In the genomic region with DNA sequence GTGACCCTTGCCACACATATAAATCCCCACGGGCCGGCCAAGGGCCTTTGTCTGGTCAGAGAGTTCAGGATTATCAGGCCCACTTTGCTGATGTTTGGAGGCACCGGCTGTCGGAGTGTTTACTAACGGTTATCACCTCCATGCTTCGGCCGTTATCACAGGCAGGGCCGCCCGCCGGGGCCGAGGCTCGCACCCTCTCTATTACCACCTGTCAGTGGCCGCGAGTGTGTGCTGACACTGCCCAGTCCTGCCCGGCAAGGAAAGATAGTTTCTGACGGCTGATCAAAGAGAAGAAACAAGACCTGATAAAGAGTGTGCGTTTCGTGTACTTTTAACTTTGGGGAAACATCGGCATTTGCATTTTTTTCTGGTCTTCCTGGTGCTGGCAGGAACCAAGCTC, we compare ENCODE assay signal across 17 mouse cellular contexts. TPM values are rescaled to one million over a fixed set of nuclear protein-coding genes. Genes with fewer than 3 reads are reported as not detected.
A peak's percentile ranks its signal among the peaks of the same experiment; 100 is the strongest.
DNase-seq lines count a peak whose midpoint lies in the region; ATAC-seq and TF ChIP-seq lines count a peak whose summit lies in the region.
"Had no signal": no experiment of that assay in that cellular context is flagged by ENCODE, and none has a peak within 500 bp of the region (broad histone marks: within the 10 kb centered on the region; RNA-seq: fewer than 3 reads in every experiment).

No protein-coding gene starts in this region.

- H3K79me2 ChIP-seq in heart, adult 2 months (replicated peaks; ENCODE audit: control insufficient read depth, insufficient read depth, low read length), result no peaks in the 10 kb centered on the region

- DNase-seq in lung, embryonic 14.5 days, result peak; percentile 78
- no peak for DNase-seq in lung, postnatal 25 days (ENCODE audit: low spot score)
- DNase-seq in heart, adult 2 months, result peak; percentile 50 to 68
- peak; percentile 84 for DNase-seq in heart, postnatal 4 days
- peak; percentile 36 to 44 (median 43) for DNase-seq in liver, embryonic 14.5 days (ENCODE audit: low read depth in 3 of 3, low spot score in 3 of 3)
- no peak for DNase-seq in hindbrain, embryonic 14.5 days (ENCODE audit: low spot score)
- DNase-seq in yolk sac, embryonic 10.5 days (ENCODE audit: low spot score), result no peak
- DNase-seq: adrenal gland, adult 2 months; cerebellum, adult 11-12 months; lung, postnatal 14 days; right cerebral cortex, postnatal 4 days had no signal

- no peaks in the 10 kb centered on the region for H3K9me3 ChIP-seq in lung, embryonic 14.5 days (ENCODE audit: low read depth, low read length)
- H3K9me3 ChIP-seq in liver, embryonic 14.5 days (ENCODE audit: control insufficient read depth, low read length), result no peaks in the 10 kb centered on the region
- H3K9me3 ChIP-seq in hindbrain, embryonic 14.5 days (ENCODE audit: control insufficient read depth, low read length), result no peaks in the 10 kb centered on the region
- H3K9me3 ChIP-seq: embryonic facial prominence, embryonic 15.5 days; hindbrain, embryonic 10.5 days; neural tube, embryonic 15.5 days had no signal

- ATAC-seq in lung, embryonic 14.5 days (ENCODE audit: insufficient read depth), result peak; percentile 81
- ATAC-seq in liver, embryonic 14.5 days (ENCODE audit: insufficient read depth), result peak; percentile 68
- ATAC-seq in CD4-positive, CD25-positive, alpha-beta regulatory T cell, adult 4 months, result no peak
- ATAC-seq in hindbrain, embryonic 14.5 days (ENCODE audit: low FRiP score), result no peak

- intact Hi-C loops in heart, adult 2 months (cut with DNase I), result no loop called here

- H3K4me3 ChIP-seq in lung, embryonic 14.5 days (ENCODE audit: low read depth, low read length), result no peak overlapping the region
- no peak overlapping the region for H3K4me3 ChIP-seq in heart, adult 2 months
- peak overlapping the region; percentile 5 to 24; a peak in 3 of 4 replicates for H3K4me3 ChIP-seq in liver, embryonic 14.5 days (ENCODE audit: insufficient read depth in 1 of 2, low read depth in 2 of 2, low read length in 2 of 2)
- H3K4me3 ChIP-seq in hindbrain, embryonic 14.5 days (replicated peaks; ENCODE audit: low read length), result no peak overlapping the region
- H3K4me3 ChIP-seq: embryonic facial prominence, embryonic 15.5 days; hindbrain, embryonic 10.5 days; neural tube, embryonic 15.5 days had no signal

- no peak for TF ChIP-seq POLR2A in heart, adult 2 months (IDR thresholded peaks at IDR 0.05; ENCODE audit: insufficient read depth, low read depth, low read length)

- no peaks in the 10 kb centered on the region for H3K27me3 ChIP-seq in lung, embryonic 14.5 days (ENCODE audit: insufficient read depth, low read length)
- no peaks in the 10 kb centered on the region for H3K27me3 ChIP-seq in heart, adult 2 months (ENCODE audit: control insufficient read depth, insufficient read depth, low read length)
- no peaks in the 10 kb centered on the region for H3K27me3 ChIP-seq in liver, embryonic 14.5 days (ENCODE audit: control insufficient read depth, insufficient read depth, low read length)
- H3K27me3 ChIP-seq in hindbrain, embryonic 14.5 days (ENCODE audit: control insufficient read depth, insufficient read depth, low read length), result no peaks in the 10 kb centered on the region
- H3K27me3 ChIP-seq: embryonic facial prominence, embryonic 15.5 days; neural tube, embryonic 15.5 days had no signal

- TF ChIP-seq EP300 in heart, adult 2 months (IDR thresholded peaks at IDR 0.05; ENCODE audit: insufficient read depth, low read depth, low read length), result peak; percentile 74; the same call in 1 of the 2 replicates
- no peak; the same call in none of the 2 replicates for TF ChIP-seq EP300 in liver, embryonic 14.5 days (IDR thresholded peaks at IDR 0.05; ENCODE audit: low read depth)

- H3K9ac ChIP-seq in lung, embryonic 14.5 days, result no peak overlapping the region
- no peak overlapping the region for H3K9ac ChIP-seq in heart, adult 2 months (ENCODE audit: low read depth, low read length)
- H3K9ac ChIP-seq in liver, embryonic 14.5 days (replicated peaks), result peak overlapping the region; percentile 38
- no peak overlapping the region for H3K9ac ChIP-seq in hindbrain, embryonic 14.5 days
- H3K9ac ChIP-seq: embryonic facial prominence, embryonic 15.5 days; neural tube, embryonic 15.5 days had no signal

- no peak for TF ChIP-seq CTCF in lung, embryonic 14.5 days (IDR thresholded peaks at IDR 0.05; ENCODE audit: low read depth)
- TF ChIP-seq CTCF in heart, adult 2 months (IDR thresholded peaks at IDR 0.05), result no peak
- TF ChIP-seq CTCF in liver, embryonic 14.5 days (IDR thresholded peaks at IDR 0.05; ENCODE audit: low read depth), result no peak

- no peak overlapping the region; the same call in 1 of the 2 replicates for H3K4me2 ChIP-seq in lung, embryonic 14.5 days
- H3K4me2 ChIP-seq in liver, embryonic 14.5 days (ENCODE audit: low read depth), result peak overlapping the region; percentile 60
- no peak overlapping the region for H3K4me2 ChIP-seq in hindbrain, embryonic 14.5 days (replicated peaks)
- H3K4me2 ChIP-seq: embryonic facial prominence, embryonic 15.5 days; neural tube, embryonic 15.5 days had no signal

- 10% methylated on average over 19 of the region's 19 CpGs for WGBS in lung, embryonic 14.5 days
- 34% methylated on average over 19 of the region's 19 CpGs for WGBS in heart, adult 2 months
- WGBS in liver, embryonic 14.5 days (ENCODE audit: insufficient replicate concordance), result 6% methylated on average over 19 of the region's 19 CpGs
- 76% methylated on average over 19 of the region's 19 CpGs for WGBS in hindbrain, embryonic 14.5 days

- H3K36me3 ChIP-seq in lung, embryonic 14.5 days (ENCODE audit: insufficient read depth), result peaks cover 11% of the 10 kb centered on the region; the same call in 1 of the 2 replicates
- H3K36me3 ChIP-seq in heart, adult 2 months (ENCODE audit: control insufficient read depth, insufficient read depth, low read length), result no peaks in the 10 kb centered on the region
- peaks cover 2% of the 10 kb centered on the region; the same call in 1 of the 2 replicates for H3K36me3 ChIP-seq in liver, embryonic 14.5 days (replicated peaks; ENCODE audit: control insufficient read depth, insufficient read depth, low read depth)
- no peaks in the 10 kb centered on the region for H3K36me3 ChIP-seq in hindbrain, embryonic 14.5 days (replicated peaks; ENCODE audit: control insufficient read depth, insufficient read depth)
- H3K36me3 ChIP-seq: embryonic facial prominence, embryonic 15.5 days; hindbrain, embryonic 10.5 days; neural tube, embryonic 15.5 days had no signal

- peak overlapping the region; percentile 32 for H3K27ac ChIP-seq in lung, embryonic 14.5 days (ENCODE audit: low read depth)
- no peak overlapping the region for H3K27ac ChIP-seq in heart, adult 2 months
- H3K27ac ChIP-seq in liver, embryonic 14.5 days, result peak overlapping the region; percentile 77
- H3K27ac ChIP-seq in hindbrain, embryonic 14.5 days, result no peak overlapping the region
- H3K27ac ChIP-seq: embryonic facial prominence, embryonic 15.5 days; hindbrain, embryonic 10.5 days; neural tube, embryonic 15.5 days had no signal

- peaks cover 16% of the 10 kb centered on the region for H3K4me1 ChIP-seq in lung, embryonic 14.5 days (ENCODE audit: insufficient read depth)
- H3K4me1 ChIP-seq in heart, adult 2 months (ENCODE audit: control insufficient read depth, insufficient read depth, low read length), result peaks cover 1% of the 10 kb centered on the region; the same call in 1 of the 2 replicates
- H3K4me1 ChIP-seq in liver, embryonic 14.5 days (replicated peaks; ENCODE audit: control insufficient read depth in 2 of 2, insufficient read depth in 2 of 2, low read length in 1 of 2), result peaks cover 52 to 59% of the 10 kb centered on the region in 2 experiments
- H3K4me1 ChIP-seq in hindbrain, embryonic 14.5 days (replicated peaks; ENCODE audit: control insufficient read depth, insufficient read depth, low read length), result no peaks in the 10 kb centered on the region
- H3K4me1 ChIP-seq: embryonic facial prominence, embryonic 15.5 days; neural tube, embryonic 15.5 days had no signal

RNA-seq across cellular contexts. Expression of gene Tbx2, which starts 32.5 kb away (rescaled TPM):
- polyA plus RNA-seq in lung, embryonic 14.5 days (2014; fragmentation: Nextera tagmentation; extraction: Ambion mirVana), result 61.4 and 67.5 TPM in 2 replicates
- total RNA-seq in heart, adult 2 months (2021), result 1 to 10 TPM; 5.5 to 5.7 TPM
- polyA plus RNA-seq in heart, adult 2 months (2012; rRNA removed), result 6.9 and 7.5 TPM in 2 replicates
- 10 to 100 TPM; 11.3 to 11.5 TPM for total RNA-seq in heart, postnatal 4 days (2021)
- polyA plus RNA-seq in liver, embryonic 14.5 days (2012; rRNA removed), result 0.97 and 1.3 TPM in 2 replicates
- 0.15 and 0.29 TPM in 2 replicates for polyA plus RNA-seq in liver, embryonic 14.5 days (2014; fragmentation: Nextera tagmentation; extraction: Ambion mirVana)
- not detected for polyA plus RNA-seq in CD4-positive, CD25-positive, alpha-beta regulatory T cell, adult 4 months (2017; shearing (Covaris generic))
- 2.3 and 2.8 TPM in 2 replicates for polyA plus RNA-seq in hindbrain, embryonic 14.5 days (2014; fragmentation: Nextera tagmentation; extraction: Ambion mirVana)

RNA-seq across cellular contexts. Expression of gene Gm11444, which starts 50.3 kb away (rescaled TPM):
- not detected in 2 replicates for polyA plus RNA-seq in lung, embryonic 14.5 days (2014; fragmentation: Nextera tagmentation; extraction: Ambion mirVana)
- total RNA-seq in heart, adult 2 months (2021), result not detected
- not detected in 2 replicates for polyA plus RNA-seq in heart, adult 2 months (2012; rRNA removed)
- total RNA-seq in heart, postnatal 4 days (2021), result not detected
- not detected in 2 replicates for polyA plus RNA-seq in liver, embryonic 14.5 days (2012; rRNA removed)
- not detected in 2 replicates for polyA plus RNA-seq in liver, embryonic 14.5 days (2014; fragmentation: Nextera tagmentation; extraction: Ambion mirVana)
- under 1 TPM in 1 of 2 experiments, not detected in 1; 0.59 TPM for polyA plus RNA-seq in CD4-positive, CD25-positive, alpha-beta regulatory T cell, adult 4 months (2017; shearing (Covaris generic))
- not detected in 2 replicates for polyA plus RNA-seq in hindbrain, embryonic 14.5 days (2014; fragmentation: Nextera tagmentation; extraction: Ambion mirVana)
- total RNA-seq: adrenal gland, adult 2 months; layer of hippocampus, postnatal 25 days; midbrain, postnatal 0 days had no signal
- polyA plus RNA-seq: adrenal gland, adult 2 months; hindbrain, embryonic 10.5 days; midbrain, postnatal 0 days; neural tube, embryonic 15.5 days had no signal

Comparison
In these comparisons a context has a peak if more than half of its experiments do, and no peak if none do; other contexts are left out.
1. DNase-seq: peak in lung, embryonic 14.5 days (single experiment), heart, adult 2 months (2 of 2), heart, postnatal 4 days (single experiment) and liver, embryonic 14.5 days (3 of 3); none in lung, postnatal 25 days (single experiment), hindbrain, embryonic 14.5 days (single experiment) and yolk sac, embryonic 10.5 days (single experiment).
2. ATAC-seq: peak in lung, embryonic 14.5 days (single experiment) and liver, embryonic 14.5 days (single experiment); none in CD4-positive, CD25-positive, alpha-beta regulatory T cell, adult 4 months (single experiment) and hindbrain, embryonic 14.5 days (single experiment).
3. H3K27ac ChIP-seq: peak in lung, embryonic 14.5 days (single experiment) and liver, embryonic 14.5 days (single experiment); none in heart, adult 2 months (single experiment) and hindbrain, embryonic 14.5 days (single experiment).
4. H3K4me3 ChIP-seq: peak in liver, embryonic 14.5 days (2 of 2); none in lung, embryonic 14.5 days (single experiment), heart, adult 2 months (single experiment) and hindbrain, embryonic 14.5 days (single experiment).